Mouse (Mus musculus) liver, embryonic 16.5 days (tissue): ENCODE data around the gene Inpp5f. TPM values are rescaled to one million over a fixed set of nuclear protein-coding genes. Genes with fewer than 3 reads are reported as not detected.

Source experiments
- ATAC-seq: fragments of 200-750 bp; cut with Nextera tagmentation; 2 replicates; pipeline ENCODE4 v1.8.0; 2017; ENCODE audit warnings: low read depth, mild to moderate bottlenecking, moderate number of reproducible peaks, moderate library complexity
- H3K27ac ChIP-seq: fragments of 300-500 bp; sonication (generic); 2 replicates; pipeline ENCODE4 v1.5.1; 2014; ENCODE audit warnings: mild to moderate bottlenecking, low read length
- H3K27me3 ChIP-seq: fragments of 300-500 bp; sonication (generic); 2 replicates; pipeline ENCODE4 v1.6.1; 2014; ENCODE audit warnings: low read depth, low read length, mixed read lengths; ENCODE audit not compliant: control insufficient read depth, insufficient read depth
- H3K36me3 ChIP-seq: fragments of 300-500 bp; sonication (generic); 2 replicates; pipeline ENCODE4 v1.6.1; 2014; ENCODE audit warnings: mild to moderate bottlenecking; ENCODE audit not compliant: control insufficient read depth, insufficient read depth
- H3K4me1 ChIP-seq: fragments of 300-500 bp; sonication (generic); 2 replicates; pipeline ENCODE4 v1.6.1; 2014; ENCODE audit warnings: low read depth, low read length, mixed read lengths; ENCODE audit not compliant: control insufficient read depth
- H3K4me2 ChIP-seq: fragments of 300-500 bp; sonication (generic); 2 replicates; pipeline ENCODE4 v1.6.1; 2014; ENCODE audit warnings: low read depth, low read length, mixed read lengths
- H3K4me3 ChIP-seq: fragments of 300-500 bp; sonication (generic); 2 replicates; pipeline ENCODE4 v1.5.1; 2014; ENCODE audit warnings: low read depth, mild to moderate bottlenecking, low read length
- H3K9ac ChIP-seq: fragments of 300-500 bp; sonication (generic); 2 replicates; pipeline ENCODE4 v1.6.1; 2014; ENCODE audit warnings: low read depth, low read length
- H3K9me3 ChIP-seq: fragments of 300-500 bp; sonication (generic); replicated peaks from 2 replicates; pipeline ENCODE4 v1.6.1; 2016; ENCODE audit warnings: low read length; ENCODE audit not compliant: control insufficient read depth
- WGBS: fragments of 180-500 bp; shearing (Covaris S2); extraction: QIAGEN DNeasy Blood & Tissue Kit; methylation state at CpG from one replicate; pipeline ENCODE4 v1.1.7; 2014; ENCODE audit not compliant: insufficient replicate concordance; 5-methylcytosine and 5-hydroxymethylcytosine counted together
- polyA plus RNA-seq: library from polyadenylated mRNA; unstranded; fragments of >200 nt; fragmentation: Nextera tagmentation; extraction: Ambion mirVana; gene quantifications from 2 replicates; pipeline ENCODE4 v1.2.1, GENCODE M21; 2015

The Inpp5f gene
- polyA plus RNA-seq, 1 experiment from 2014 or later: 6.5 TPM

- Histone ChIP-seq H3K27ac (no peak overlapping the region), H3K9ac (no peak overlapping the region), H3K4me3 (no peak overlapping the region), H3K36me3 (peaks cover 4% of the 10 kb centered on the region; the same call in 1 of the 2 replicates), H3K4me2 (no peak overlapping the region), H3K4me1 (peaks cover 10% of the 10 kb centered on the region), H3K9me3 (no peaks in the 10 kb centered on the region), H3K27me3 (no peaks in the 10 kb centered on the region)
- 87% methylated on average over 10 of the region's 10 CpGs for WGBS
- no peak for ATAC-seq
These were observed 115.9 kb downstream of the Inpp5f start for GRCm38 (mm10) chr7:128726999-128727398.

GRCm38 (mm10) chr7:128727701-128728100, 116.6 kb downstream of the Inpp5f start:
- no peak overlapping the region for H3K27ac ChIP-seq
- no peaks in the 10 kb centered on the region for H3K9me3 ChIP-seq
- H3K4me3 ChIP-seq: no peak overlapping the region
- no peak overlapping the region for H3K9ac ChIP-seq
- peaks cover 4% of the 10 kb centered on the region; the same call in 1 of the 2 replicates for H3K36me3 ChIP-seq
- H3K4me1 ChIP-seq: peaks cover 14% of the 10 kb centered on the region
- no peak for ATAC-seq
- H3K4me2 ChIP-seq: no peak overlapping the region
- H3K27me3 ChIP-seq: no peaks in the 10 kb centered on the region
- WGBS: 37% methylated on average over 5 of the region's 5 CpGs

- H3K9ac ChIP-seq: no peak overlapping the region
- no peak overlapping the region for H3K4me2 ChIP-seq
- H3K27me3 ChIP-seq: no peaks in the 10 kb centered on the region
- H3K36me3 ChIP-seq: no peaks in the 10 kb centered on the region
- peaks cover 15% of the 10 kb centered on the region for H3K4me1 ChIP-seq
- H3K9me3 ChIP-seq: no peaks in the 10 kb centered on the region
- 47% methylated on average over 10 of the region's 10 CpGs for WGBS
- H3K4me3 ChIP-seq: no peak overlapping the region
- ATAC-seq: no peak
- no peak overlapping the region for H3K27ac ChIP-seq
These were observed 117.6 kb downstream of the Inpp5f start for GRCm38 (mm10) chr7:128728738-128729137.

GRCm38 (mm10) chr7:128731585-128731984, 120.5 kb downstream of the Inpp5f start:
- Histone ChIP-seq H3K4me2 (no peak overlapping the region), H3K27ac (no peak overlapping the region), H3K36me3 (no peaks in the 10 kb centered on the region), H3K4me3 (no peak overlapping the region), H3K4me1 (peaks cover 19% of the 10 kb centered on the region), H3K9me3 (no peaks in the 10 kb centered on the region), H3K9ac (no peak overlapping the region), H3K27me3 (no peaks in the 10 kb centered on the region)
- WGBS: 61% methylated on average over 2 of the region's 2 CpGs
- no peak for ATAC-seq

- no peaks in the 10 kb centered on the region for H3K36me3 ChIP-seq
- H3K4me2 ChIP-seq: peak overlapping the region; percentile 91
- peak overlapping the region; percentile 90 for H3K4me3 ChIP-seq
- WGBS: 32% methylated on average over 5 of the region's 5 CpGs
- ATAC-seq: no peak
- no peaks in the 10 kb centered on the region for H3K9me3 ChIP-seq
- no peak overlapping the region for H3K9ac ChIP-seq
- no peaks in the 10 kb centered on the region for H3K27me3 ChIP-seq
- H3K27ac ChIP-seq: peak overlapping the region; percentile 8
- peaks cover 27% of the 10 kb centered on the region for H3K4me1 ChIP-seq
These were observed 126.9 kb downstream of the Inpp5f start for GRCm38 (mm10) chr7:128738041-128738440.

GRCm38 (mm10) chr7:128739116-128739461, 128.0 kb downstream of the Inpp5f start:
- H3K27ac ChIP-seq: no peak overlapping the region
- H3K9me3 ChIP-seq: no peaks in the 10 kb centered on the region
- no peak for ATAC-seq
- peak overlapping the region; percentile 85 for H3K9ac ChIP-seq
- H3K4me1 ChIP-seq: peaks cover 29% of the 10 kb centered on the region
- no peaks in the 10 kb centered on the region for H3K27me3 ChIP-seq
- WGBS: 1% methylated on average over 15 of the region's 15 CpGs
- peak overlapping the region; percentile 90 for H3K4me3 ChIP-seq
- no peaks in the 10 kb centered on the region for H3K36me3 ChIP-seq
- peak overlapping the region; percentile 91 for H3K4me2 ChIP-seq

GRCm38 (mm10) chr7:128739462-128740277, 128.5 kb downstream of the Inpp5f start:
- H3K27me3 ChIP-seq: no peaks in the 10 kb centered on the region
- no peaks in the 10 kb centered on the region for H3K9me3 ChIP-seq
- H3K36me3 ChIP-seq: no peaks in the 10 kb centered on the region
- H3K4me1 ChIP-seq: peaks cover 34% of the 10 kb centered on the region
- H3K4me2 ChIP-seq: peak overlapping the region; percentile 91
- peak overlapping the region; percentile 85 for H3K9ac ChIP-seq
- H3K27ac ChIP-seq: peak overlapping the region; percentile 78
- ATAC-seq: peak; percentile 22
- 0% methylated on average over 69 of the region's 80 CpGs for WGBS
- H3K4me3 ChIP-seq: peak overlapping the region; percentile 90

- H3K36me3 ChIP-seq: no peaks in the 10 kb centered on the region
- H3K4me3 ChIP-seq: peak within 1 kb of the TSS; percentile 90
- H3K27ac ChIP-seq: peak within 1 kb of the TSS; percentile 78
- no peaks in the 10 kb centered on the region for H3K27me3 ChIP-seq
- under 1% methylated on average over 31 of the region's 35 CpGs for WGBS
- H3K9me3 ChIP-seq: no peaks in the 10 kb centered on the region
- peak; percentile 83 for ATAC-seq
- H3K9ac ChIP-seq: peak within 1 kb of the TSS; percentile 85
- peaks cover 34% of the 10 kb centered on the region for H3K4me1 ChIP-seq
- H3K4me2 ChIP-seq: peak within 1 kb of the TSS; percentile 91
These were observed 129.2 kb downstream of the Inpp5f start, which contains the start of gene Mcmbp for GRCm38 (mm10) chr7:128740334-128740733. Gene Mcmbp (minus strand): TSS chr7:128740495.

GRCm38 (mm10) chr7:128743898-128744297, 132.8 kb downstream of the Inpp5f start:
- no peak overlapping the region for H3K4me3 ChIP-seq

More at GRCm38 (mm10) chr7:128743898-128744297, 132.8 kb downstream of the Inpp5f start:
- Histone ChIP-seq H3K36me3 (no peaks in the 10 kb centered on the region), H3K27me3 (no peaks in the 10 kb centered on the region), H3K9me3 (no peaks in the 10 kb centered on the region), H3K4me1 (peaks cover 48% of the 10 kb centered on the region), H3K4me2 (peak overlapping the region; percentile 78; the same call in 1 of the 2 replicates), H3K27ac (no peak overlapping the region), H3K9ac (no peak overlapping the region)
- 20% methylated on average over 2 of the region's 2 CpGs for WGBS
- no peak for ATAC-seq
